9 mouse cellular contexts compared by ENCODE assay signal in the genomic region with DNA sequence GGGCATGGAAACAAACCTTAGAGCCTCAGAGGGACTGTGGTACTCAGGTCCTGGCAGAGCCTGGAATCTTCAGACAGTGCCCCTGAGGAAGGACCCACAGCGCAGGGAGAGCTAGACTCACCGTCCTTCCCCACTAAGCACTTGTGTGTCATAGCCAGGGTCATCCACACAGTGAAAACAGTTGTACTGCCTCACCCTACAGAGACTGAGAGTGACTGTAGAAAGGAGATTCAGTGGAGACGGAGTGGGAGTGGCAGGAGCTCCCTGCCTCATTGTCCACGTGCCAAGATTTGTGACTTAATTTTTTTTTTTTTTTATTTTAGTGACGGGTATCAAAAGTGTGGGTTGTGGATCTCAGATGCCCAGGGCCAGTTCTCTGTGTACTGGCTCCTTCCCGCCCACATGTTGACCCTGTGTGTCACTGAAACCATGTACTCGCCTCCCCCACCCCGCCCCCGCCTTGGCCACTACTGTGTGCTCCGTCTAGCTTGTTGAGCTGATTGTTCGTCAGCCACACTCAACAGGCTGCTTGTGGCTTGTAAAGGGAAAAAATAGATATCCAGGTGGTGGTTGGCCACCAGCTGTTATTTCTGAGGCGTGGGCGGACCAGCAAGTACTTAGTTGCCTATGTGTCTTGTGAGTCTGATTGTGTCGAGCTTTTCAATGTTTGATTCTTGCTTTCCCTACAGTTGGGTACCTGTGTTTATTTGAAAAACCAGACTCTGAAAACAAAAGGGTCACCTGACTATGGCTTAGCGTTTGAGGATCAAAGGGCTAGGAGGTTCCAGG. TPM values are rescaled to one million over a fixed set of nuclear protein-coding genes. Genes with fewer than 3 reads are reported as not detected.
DNase-seq lines count a peak whose midpoint lies in the region; ATAC-seq and TF ChIP-seq lines count a peak whose summit lies in the region.
"Had no signal": no experiment of that assay in that cellular context is flagged by ENCODE, and none has a peak within 500 bp of the region (broad histone marks: within the 10 kb centered on the region; RNA-seq: fewer than 3 reads in every experiment).

No protein-coding gene starts in this region.

- peak; percentile 56 for ATAC-seq in CD4-positive, CD25-positive, alpha-beta regulatory T cell, adult 4 months
- peak; percentile 84 for ATAC-seq in liver, postnatal 0 days

- H3K27me3 ChIP-seq in liver, postnatal 0 days (ENCODE audit: insufficient read depth, low read length), result no peaks in the 10 kb centered on the region

- H3K36me3 ChIP-seq in liver, postnatal 0 days (replicated peaks; ENCODE audit: insufficient read depth, low read length), result no peaks in the 10 kb centered on the region

- H3K4me2 ChIP-seq in liver, postnatal 0 days (ENCODE audit: low read depth, low read length), result peak overlapping the region; percentile 47

- WGBS in liver, postnatal 0 days (ENCODE audit: insufficient replicate concordance), result 34% methylated on average over 15 of the region's 15 CpGs

- DNase-seq in layer of hippocampus, adult 9-11 months, result peak; percentile 69
- no peak for DNase-seq in layer of hippocampus, postnatal 10 days (ENCODE audit: low spot score in 2 of 2)
- peak; percentile 67 for DNase-seq in liver, postnatal 0 days
- DNase-seq in cerebellum, adult 9-10 months, result no peak
- no peak for DNase-seq in adrenal gland, postnatal 14 days
- DNase-seq in frontal cortex, postnatal 25 days (ENCODE audit: low spot score in 2 of 2), result no peak
- DNase-seq: kidney, postnatal 36 days had no signal

- 0 out of 2 replicates have a peak overlapping the region, but pooled peaks have one; percentile 21 for H3K9ac ChIP-seq in liver, postnatal 0 days (replicated peaks)

- no peaks in the 10 kb centered on the region; the same call in 1 of the 2 replicates for H3K4me1 ChIP-seq in brown adipose tissue, adult 24 weeks (ENCODE audit: control insufficient read depth, insufficient read depth, insufficient read length, low read length)
- H3K4me1 ChIP-seq in liver, postnatal 0 days (ENCODE audit: insufficient read depth), result peaks cover 35% of the 10 kb centered on the region

- TF ChIP-seq CTCF in liver, postnatal 0 days (IDR thresholded peaks at IDR 0.05; ENCODE audit: low read depth), result no peak

- H3K27ac ChIP-seq in brown adipose tissue, adult 24 weeks (replicated peaks; ENCODE audit: low read depth, low read length), result 0 out of 2 replicates have a peak overlapping the region, but pooled peaks have one; percentile 8
- peak overlapping the region; percentile 81 for H3K27ac ChIP-seq in liver, postnatal 0 days (ENCODE audit: low read depth)

- H3K4me3 ChIP-seq in brown adipose tissue, adult 24 weeks (ENCODE audit: insufficient read depth, low read depth, low read length), result no peak overlapping the region
- no peak overlapping the region for H3K4me3 ChIP-seq in liver, postnatal 0 days (ENCODE audit: low read depth, low read length)

- H3K9me3 ChIP-seq in liver, postnatal 0 days (ENCODE audit: low read length), result peaks cover 3% of the 10 kb centered on the region; the same call in 1 of the 2 replicates

- TF ChIP-seq EP300 in liver, postnatal 0 days (IDR thresholded peaks at IDR 0.05; ENCODE audit: low read depth), result no peak

RNA-seq across cellular contexts. Expression of a gene that starts 12.6 kb away (rescaled TPM):
- total RNA-seq in layer of hippocampus, postnatal 10 days (2021), result 10 to 100 TPM; 70.5 to 77.3 TPM
- polyA plus RNA-seq in CD4-positive, CD25-positive, alpha-beta regulatory T cell, adult 4 months (2017; shearing (Covaris generic)), result 1 to 10 TPM; 4.6 to 4.8 TPM
- polyA plus RNA-seq in brown adipose tissue, adult 24 weeks (2012; ENCODE audit: insufficient read depth, insufficient read length, missing spikeins), result 0.75 and 1.1 TPM in 2 replicates
- 6.1 and 8.2 TPM in 2 replicates for polyA plus RNA-seq in liver, postnatal 0 days (2015; fragmentation: Nextera tagmentation; extraction: Ambion mirVana)
- 8.4 and 8.5 TPM in 2 replicates for total RNA-seq in adrenal gland, postnatal 14 days (2021)

Comparison
In these comparisons a context has a peak if more than half of its experiments do, and no peak if none do; other contexts are left out.
1. DNase-seq: peak in layer of hippocampus, adult 9-11 months (single experiment) and liver, postnatal 0 days (single experiment); none in layer of hippocampus, postnatal 10 days (0 of 2), cerebellum, adult 9-10 months (single experiment), adrenal gland, postnatal 14 days (single experiment) and frontal cortex, postnatal 25 days (0 of 2).